Comparison of ENCODE assay signal across 21 mouse cellular contexts in the genomic region with DNA sequence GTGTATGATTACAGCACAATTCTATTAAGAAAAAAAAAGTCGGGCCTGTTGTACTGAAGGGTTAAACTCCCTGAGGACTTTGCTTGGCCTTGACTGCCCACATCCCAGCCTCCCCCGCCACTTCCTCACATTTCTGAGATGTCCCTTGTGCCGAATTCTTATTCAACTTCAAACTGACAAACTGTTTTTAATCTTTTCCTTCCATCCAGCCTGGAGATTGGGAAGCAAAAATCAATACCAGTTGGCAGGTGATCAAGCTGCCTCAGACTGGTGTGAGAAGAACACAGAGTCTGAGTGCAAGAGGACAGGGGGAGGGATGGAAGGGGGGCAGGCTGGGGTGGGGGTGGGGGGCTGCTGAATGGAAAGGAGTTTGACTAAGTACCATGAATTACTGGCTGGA.
DNase-seq lines count a peak whose midpoint lies in the region; ATAC-seq and TF ChIP-seq lines count a peak whose summit lies in the region.
"Had no signal": no experiment of that assay in that cellular context is flagged by ENCODE, and none has a peak within 500 bp of the region (broad histone marks: within the 10 kb centered on the region; RNA-seq: fewer than 3 reads in every experiment).

No protein-coding gene starts in this region.

- TF ChIP-seq CTCF in hindbrain, postnatal 0 days (IDR thresholded peaks at IDR 0.05; ENCODE audit: low read depth) = no peak
- TF ChIP-seq CTCF in liver, postnatal 0 days (IDR thresholded peaks at IDR 0.05; ENCODE audit: low read depth) = no peak

- no peak overlapping the region for H3K9ac ChIP-seq in hindbrain, embryonic 11.5 days (ENCODE audit: low read depth, low read length)
- no peak overlapping the region for H3K9ac ChIP-seq in hindbrain, postnatal 0 days (replicated peaks; ENCODE audit: low read length)
- no peak overlapping the region for H3K9ac ChIP-seq in liver, postnatal 0 days (replicated peaks)
- H3K9ac ChIP-seq in liver, embryonic 11.5 days (ENCODE audit: low read depth, low read length) = no peak overlapping the region
- H3K9ac ChIP-seq in embryonic facial prominence, embryonic 14.5 days (ENCODE audit: low read depth, low read length) = no peak overlapping the region
- H3K9ac ChIP-seq: forebrain, embryonic 13.5 days; limb, embryonic 13.5 days had no signal

- ATAC-seq in hindbrain, embryonic 11.5 days (ENCODE audit: low FRiP score) = no peak
- ATAC-seq in hindbrain, postnatal 0 days = no peak
- no peak for ATAC-seq in liver, postnatal 0 days
- no peak for ATAC-seq in liver, embryonic 11.5 days (replicated peaks; ENCODE audit: low FRiP score)
- no peak for ATAC-seq in embryonic facial prominence, embryonic 14.5 days (ENCODE audit: low read depth)
- no peak for ATAC-seq in granulocyte monocyte progenitor cell, adult 5-6 weeks (replicated peaks; ENCODE audit: poor library complexity, severe bottlenecking)
- no peak for ATAC-seq in erythroid progenitor cell, adult 5-6 weeks (replicated peaks; ENCODE audit: low FRiP score, poor library complexity, severe bottlenecking)
- ATAC-seq: forebrain, embryonic 13.5 days; hindbrain, embryonic 16.5 days had no signal

- no peak overlapping the region for H3K4me3 ChIP-seq in hindbrain, embryonic 11.5 days (ENCODE audit: low read depth, low read length)
- no peak overlapping the region for H3K4me3 ChIP-seq in hindbrain, postnatal 0 days (ENCODE audit: low read length)
- no peak overlapping the region for H3K4me3 ChIP-seq in liver, postnatal 0 days (ENCODE audit: low read depth, low read length)
- no peak overlapping the region for H3K4me3 ChIP-seq in liver, embryonic 11.5 days (ENCODE audit: low read depth, low read length)
- no peak overlapping the region for H3K4me3 ChIP-seq in embryonic facial prominence, embryonic 14.5 days (ENCODE audit: low read depth, low read length)
- H3K4me3 ChIP-seq: forebrain, embryonic 13.5 days; heart, adult 2 months; limb, embryonic 13.5 days had no signal

- WGBS in hindbrain, embryonic 11.5 days = 51% methylated on average over 3 of the region's 3 CpGs
- 49% methylated on average over 3 of the region's 3 CpGs for WGBS in hindbrain, postnatal 0 days
- WGBS in liver, postnatal 0 days (ENCODE audit: insufficient replicate concordance) = 32% methylated on average over 3 of the region's 3 CpGs
- 40% methylated on average over 3 of the region's 3 CpGs for WGBS in liver, embryonic 11.5 days
- 15% methylated on average over 3 of the region's 3 CpGs for WGBS in embryonic facial prominence, embryonic 14.5 days

- no peaks in the 10 kb centered on the region for H3K36me3 ChIP-seq in hindbrain, embryonic 11.5 days (ENCODE audit: control insufficient read depth, insufficient read depth, low read length)
- no peaks in the 10 kb centered on the region for H3K36me3 ChIP-seq in hindbrain, postnatal 0 days (ENCODE audit: insufficient read depth, low read length)
- no peaks in the 10 kb centered on the region for H3K36me3 ChIP-seq in liver, postnatal 0 days (replicated peaks; ENCODE audit: insufficient read depth, low read length)
- no peaks in the 10 kb centered on the region for H3K36me3 ChIP-seq in liver, embryonic 11.5 days (ENCODE audit: control insufficient read depth, insufficient read depth, low read length)
- no peaks in the 10 kb centered on the region for H3K36me3 ChIP-seq in embryonic facial prominence, embryonic 14.5 days (ENCODE audit: control insufficient read depth, insufficient read depth, low read length)
- H3K36me3 ChIP-seq: limb, embryonic 13.5 days had no signal

- H3K4me1 ChIP-seq in hindbrain, embryonic 11.5 days (replicated peaks; ENCODE audit: control insufficient read depth, insufficient read depth, low read length) = no peaks in the 10 kb centered on the region
- no peaks in the 10 kb centered on the region for H3K4me1 ChIP-seq in hindbrain, postnatal 0 days (ENCODE audit: insufficient read depth, low read length)
- no peaks in the 10 kb centered on the region for H3K4me1 ChIP-seq in liver, postnatal 0 days (ENCODE audit: insufficient read depth)
- no peaks in the 10 kb centered on the region; the same call in 1 of the 2 replicates for H3K4me1 ChIP-seq in liver, embryonic 11.5 days (replicated peaks; ENCODE audit: control insufficient read depth, insufficient read depth, low read length)
- no peaks in the 10 kb centered on the region for H3K4me1 ChIP-seq in embryonic facial prominence, embryonic 14.5 days (ENCODE audit: control insufficient read depth, insufficient read depth, low read length)
- H3K4me1 ChIP-seq: forebrain, embryonic 13.5 days had no signal

- H3K9me3 ChIP-seq in hindbrain, embryonic 11.5 days (ENCODE audit: control insufficient read depth, low read length) = no peaks in the 10 kb centered on the region
- H3K9me3 ChIP-seq in hindbrain, postnatal 0 days (ENCODE audit: low read length) = no peaks in the 10 kb centered on the region
- no peaks in the 10 kb centered on the region for H3K9me3 ChIP-seq in liver, postnatal 0 days (ENCODE audit: low read length)
- H3K9me3 ChIP-seq in liver, embryonic 11.5 days (ENCODE audit: control insufficient read depth, low read length) = no peaks in the 10 kb centered on the region
- H3K9me3 ChIP-seq in embryonic facial prominence, embryonic 14.5 days (ENCODE audit: control insufficient read depth, low read length) = no peaks in the 10 kb centered on the region
- H3K9me3 ChIP-seq: forebrain, embryonic 13.5 days; limb, embryonic 13.5 days had no signal

- H3K27ac ChIP-seq in hindbrain, embryonic 11.5 days (ENCODE audit: low read depth, low read length) = no peak overlapping the region
- H3K27ac ChIP-seq in hindbrain, postnatal 0 days = no peak overlapping the region
- H3K27ac ChIP-seq in liver, postnatal 0 days (ENCODE audit: low read depth) = no peak overlapping the region
- no peak overlapping the region for H3K27ac ChIP-seq in liver, embryonic 11.5 days (ENCODE audit: low read depth, low read length)
- H3K27ac ChIP-seq in embryonic facial prominence, embryonic 14.5 days (replicated peaks; ENCODE audit: low read depth, low read length) = no peak overlapping the region
- H3K27ac ChIP-seq: forebrain, embryonic 13.5 days; heart, adult 2 months; limb, embryonic 13.5 days had no signal

- no peak for TF ChIP-seq EP300 in liver, postnatal 0 days (IDR thresholded peaks at IDR 0.05; ENCODE audit: low read depth)

- no peak overlapping the region for H3K4me2 ChIP-seq in hindbrain, embryonic 11.5 days (replicated peaks; ENCODE audit: low read depth, low read length)
- no peak overlapping the region for H3K4me2 ChIP-seq in hindbrain, postnatal 0 days (ENCODE audit: low read depth, low read length)
- H3K4me2 ChIP-seq in liver, postnatal 0 days (ENCODE audit: low read depth, low read length) = no peak overlapping the region
- H3K4me2 ChIP-seq in liver, embryonic 11.5 days = no peak overlapping the region
- no peak overlapping the region for H3K4me2 ChIP-seq in embryonic facial prominence, embryonic 14.5 days (ENCODE audit: low read depth, low read length)
- H3K4me2 ChIP-seq: forebrain, embryonic 13.5 days; limb, embryonic 13.5 days had no signal

- H3K27me3 ChIP-seq in hindbrain, embryonic 11.5 days (ENCODE audit: control insufficient read depth, insufficient read depth, low read length) = no peaks in the 10 kb centered on the region
- no peaks in the 10 kb centered on the region for H3K27me3 ChIP-seq in hindbrain, postnatal 0 days (ENCODE audit: insufficient read depth, low read length)
- H3K27me3 ChIP-seq in liver, postnatal 0 days (ENCODE audit: insufficient read depth, low read length) = no peaks in the 10 kb centered on the region
- no peaks in the 10 kb centered on the region for H3K27me3 ChIP-seq in liver, embryonic 11.5 days (replicated peaks; ENCODE audit: control insufficient read depth, insufficient read depth, low read length)
- no peaks in the 10 kb centered on the region for H3K27me3 ChIP-seq in embryonic facial prominence, embryonic 14.5 days (replicated peaks; ENCODE audit: control insufficient read depth, insufficient read depth, low read length)
- H3K27me3 ChIP-seq: CH12.LX; forebrain, embryonic 13.5 days; limb, embryonic 13.5 days had no signal

- DNase-seq in hindbrain, embryonic 11.5 days (ENCODE audit: low spot score) = peak; percentile 7
- no peak for DNase-seq in hindbrain, postnatal 0 days (ENCODE audit: low spot score)
- DNase-seq in liver, postnatal 0 days = peak; percentile 48
- DNase-seq in liver, embryonic 11.5 days (ENCODE audit: low spot score) = no peak
- DNase-seq in NIH3T3 (ENCODE audit: low read depth) = peak; percentile 50
- DNase-seq in embryonic facial prominence, embryonic 14.5 days (ENCODE audit: low spot score) = peak; percentile 57
- DNase-seq: cerebellum, adult 9-11 months; gastrocnemius, postnatal 10 days; heart, adult 2 months; heart, postnatal 36 days; kidney, adult 18-20 months; lung, adult 18-20 months; lung, postnatal 36 days; right cerebral cortex, postnatal 25 days; thymus, postnatal 14 days had no signal

Comparison
In these comparisons a context has a peak if more than half of its experiments do, and no peak if none do; other contexts are left out.
1. DNase-seq: peak in hindbrain, embryonic 11.5 days (single experiment), liver, postnatal 0 days (single experiment), NIH3T3 (single experiment) and embryonic facial prominence, embryonic 14.5 days (single experiment); none in hindbrain, postnatal 0 days (single experiment) and liver, embryonic 11.5 days (single experiment).